Mouse (Mus musculus): Measurements from ENCODE around the gene Msrb1. TPM values are rescaled to one million over a fixed set of nuclear protein-coding genes. Genes with fewer than 3 reads are reported as not detected.
"Not testable (repeated sequence)": the region's sequence is repeated elsewhere in the genome, so short reads cannot be mapped to it uniquely, and the experiment has no call there.

Msrb1 gene
- polyA plus RNA-seq, 1 experiment from 2014 or later, result 17.8 TPM

DNA sequence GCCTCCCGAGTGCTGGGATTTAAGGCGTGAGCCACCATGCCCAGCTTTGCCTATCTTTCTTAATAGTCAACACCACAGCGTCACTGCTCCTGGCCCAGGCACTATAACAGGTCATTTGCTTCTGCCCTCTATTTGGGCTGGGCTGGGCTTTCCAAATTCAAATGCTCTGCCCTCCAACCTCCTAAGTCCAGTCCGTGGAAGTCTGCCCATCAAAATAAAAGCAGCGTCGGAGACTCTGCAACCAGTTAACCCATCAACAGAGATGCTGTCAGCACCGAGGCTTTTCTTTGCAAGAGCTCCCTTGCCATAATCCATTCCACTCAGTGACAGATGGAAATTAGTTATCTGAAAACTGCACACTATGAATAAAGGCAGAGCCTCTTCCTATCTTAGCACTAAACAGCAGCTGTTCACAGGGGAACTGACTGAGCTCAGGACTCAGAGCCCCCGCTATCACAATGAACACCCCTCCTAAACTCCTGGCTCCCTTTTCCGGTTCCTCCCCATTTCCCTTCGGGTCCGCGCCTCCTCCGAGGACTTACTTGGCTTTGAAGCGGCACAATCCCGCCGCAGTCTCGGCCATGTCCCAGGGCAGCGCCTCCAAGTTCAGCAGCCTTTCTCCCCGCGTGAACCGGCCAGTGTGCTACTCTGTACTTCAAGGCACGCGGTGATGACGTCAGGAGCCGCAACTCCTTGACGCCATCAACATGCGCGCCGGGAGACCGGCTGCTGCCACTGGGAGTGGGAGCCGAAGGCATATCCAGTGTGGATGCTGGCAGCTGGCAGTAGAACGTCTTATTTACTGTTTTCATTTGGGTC is 29.3 kb upstream of the Msrb1 start, which contains the start of gene Tbl3:
Tbl3 (minus strand) TSS at position 679 of the 819 bp plus-strand sequence.
- 3% methylated on average over 32 of the region's 32 CpGs for WGBS
- Histone ChIP-seq H3K27ac (peak within 1 kb of the TSS; percentile 87), H3K4me1 (peaks cover 13% of the 10 kb centered on the region), H3K9me3 (no peaks in the 10 kb centered on the region), H3K4me3 (peak within 1 kb of the TSS; percentile 72), H3K36me3 (peaks cover 29% of the 10 kb centered on the region), H3K27me3 (ENCODE audit: insufficient read depth, poor library complexity, severe bottlenecking) (no peaks in the 10 kb centered on the region)
- peak; percentile 95 for DNase-seq (ENCODE audit: low spot score)

DNA sequence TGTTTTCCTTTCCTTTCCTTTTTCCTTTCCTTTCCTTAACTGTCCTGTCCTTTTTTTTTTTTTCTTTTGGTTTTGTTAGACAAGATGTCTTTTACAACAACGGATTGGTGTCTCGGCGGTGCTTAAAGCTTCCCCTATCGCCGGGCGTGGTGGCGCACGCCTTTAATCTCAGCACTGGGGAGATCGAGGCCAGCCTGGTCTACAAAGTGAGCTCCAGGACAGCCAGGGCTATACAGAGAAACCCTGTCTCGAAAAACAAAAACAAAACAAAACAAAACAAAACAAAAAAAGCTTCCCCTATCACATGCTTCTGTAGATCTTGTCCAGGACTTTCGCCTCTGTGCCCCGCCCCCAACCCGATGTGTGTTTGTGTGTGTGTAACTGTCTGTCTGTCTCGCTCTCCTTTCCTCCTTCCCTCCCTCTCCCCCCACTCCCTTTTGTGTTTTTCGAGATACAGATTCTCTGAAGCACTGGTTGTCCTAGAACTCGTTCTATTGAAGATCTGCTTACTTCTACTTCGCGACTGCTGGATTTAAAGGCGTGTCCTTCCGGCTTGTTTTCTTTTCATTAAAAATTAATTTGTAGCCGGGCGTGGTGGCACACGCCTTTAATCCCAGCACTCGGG is 28.5 kb upstream of the Msrb1 start:
- Histone ChIP-seq H3K36me3 (peaks cover 22% of the 10 kb centered on the region), H3K27me3 (ENCODE audit: insufficient read depth, poor library complexity, severe bottlenecking) (no peaks in the 10 kb centered on the region), H3K4me1 (peaks cover 13% of the 10 kb centered on the region), H3K4me3 (peak overlapping the region; percentile 72), H3K9me3 (no peaks in the 10 kb centered on the region), H3K27ac (peak overlapping the region; percentile 87)
- DNase-seq (ENCODE audit: low spot score), result no peak
- WGBS, result 8% methylated on average over 24 of the region's 24 CpGs

DNA sequence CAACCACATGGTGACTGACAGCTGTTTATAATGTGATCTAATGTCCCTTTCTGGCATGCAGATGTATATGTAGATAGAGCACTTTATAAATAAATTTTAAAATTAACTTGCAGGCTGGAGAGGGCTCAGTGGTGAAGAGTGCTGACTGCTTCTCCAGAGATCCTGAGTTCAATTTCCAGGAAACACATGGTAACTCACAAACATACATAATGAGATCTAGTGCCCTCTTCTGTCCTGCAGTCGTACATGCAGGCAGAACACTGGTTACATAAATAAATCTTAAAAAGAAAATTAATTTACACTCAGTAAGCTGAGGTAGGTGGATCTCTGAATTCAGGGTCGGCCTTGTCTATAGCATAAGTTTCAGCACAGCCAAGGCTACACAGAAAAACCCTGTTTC is 27.8 kb upstream of the Msrb1 start:
- H3K4me3 ChIP-seq, result no peak overlapping the region
- WGBS, result 35% methylated on average over 2 of the region's 2 CpGs
- H3K9me3 ChIP-seq, result no peaks in the 10 kb centered on the region
- H3K27ac ChIP-seq, result no peak overlapping the region
- no peaks in the 10 kb centered on the region for H3K27me3 ChIP-seq (ENCODE audit: insufficient read depth, poor library complexity, severe bottlenecking)
- DNase-seq (ENCODE audit: low spot score), result no peak
- H3K36me3 ChIP-seq, result peaks cover 19% of the 10 kb centered on the region
- peaks cover 13% of the 10 kb centered on the region for H3K4me1 ChIP-seq

DNA sequence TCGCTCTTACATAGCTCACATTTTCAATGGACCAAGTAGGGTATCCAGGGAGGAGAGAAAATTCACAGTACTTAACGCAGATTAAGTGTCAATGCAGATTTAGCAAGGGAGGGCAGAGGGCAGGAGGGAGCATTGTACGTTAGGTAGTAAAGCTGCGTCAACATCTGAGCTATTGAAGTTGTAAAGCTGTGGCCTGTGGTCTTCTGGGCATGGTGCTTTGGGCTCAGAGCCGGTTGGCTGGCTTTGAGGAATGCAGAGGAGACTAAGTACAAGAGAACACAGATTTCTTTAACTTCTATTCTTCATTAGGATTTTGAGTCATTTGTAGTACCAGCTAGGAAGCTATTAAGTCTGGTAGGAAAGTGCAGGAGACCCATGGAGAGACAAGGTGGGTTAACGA is 20.9 kb upstream of the Msrb1 start:
- Histone ChIP-seq H3K27ac (no peak overlapping the region), H3K9me3 (no peaks in the 10 kb centered on the region), H3K4me1 (0 out of 2 replicates have a peak, but pooled peaks cover 6% of the 10 kb centered on the region), H3K27me3 (ENCODE audit: insufficient read depth, poor library complexity, severe bottlenecking) (no peaks in the 10 kb centered on the region), H3K36me3 (peaks cover 29% of the 10 kb centered on the region), H3K4me3 (no peak overlapping the region)
- 81% methylated on average over 6 of the region's 6 CpGs for WGBS
- DNase-seq (ENCODE audit: low spot score), result no peak

DNA sequence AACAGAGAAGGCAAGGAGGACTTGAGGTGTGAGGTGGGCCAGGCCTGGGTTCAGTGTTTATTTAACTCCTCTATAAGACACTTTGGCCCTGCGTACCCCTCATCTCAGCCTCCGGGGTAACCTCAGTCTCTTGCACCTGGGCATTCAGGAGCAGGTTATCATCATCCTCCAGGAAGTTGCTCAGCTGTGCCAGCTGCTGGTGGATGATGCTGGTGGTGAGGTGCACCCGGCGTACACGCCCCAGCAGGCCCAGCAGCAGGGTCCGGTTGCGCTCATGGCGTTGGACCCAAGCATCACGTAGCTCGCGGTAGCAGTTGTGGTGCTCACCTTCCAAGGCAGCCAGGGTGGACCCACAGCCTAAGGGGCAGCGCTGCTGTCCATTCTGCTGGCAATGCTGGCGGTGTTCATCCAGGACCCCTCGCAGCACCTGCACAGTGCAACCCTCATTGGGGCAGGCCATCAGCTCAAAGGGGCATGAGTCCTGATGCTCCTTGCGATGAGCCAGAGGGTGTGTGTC is 20.2 kb upstream of the Msrb1 start:
- no peak for DNase-seq (ENCODE audit: low spot score)
- H3K4me1 ChIP-seq, result peaks cover 8% of the 10 kb centered on the region
- no peak overlapping the region for H3K4me3 ChIP-seq
- H3K27ac ChIP-seq, result no peak overlapping the region
- WGBS, result 95% methylated on average over 15 of the region's 15 CpGs
- no peaks in the 10 kb centered on the region for H3K9me3 ChIP-seq
- peaks cover 34% of the 10 kb centered on the region for H3K36me3 ChIP-seq
- no peaks in the 10 kb centered on the region for H3K27me3 ChIP-seq (ENCODE audit: insufficient read depth, poor library complexity, severe bottlenecking)

DNA sequence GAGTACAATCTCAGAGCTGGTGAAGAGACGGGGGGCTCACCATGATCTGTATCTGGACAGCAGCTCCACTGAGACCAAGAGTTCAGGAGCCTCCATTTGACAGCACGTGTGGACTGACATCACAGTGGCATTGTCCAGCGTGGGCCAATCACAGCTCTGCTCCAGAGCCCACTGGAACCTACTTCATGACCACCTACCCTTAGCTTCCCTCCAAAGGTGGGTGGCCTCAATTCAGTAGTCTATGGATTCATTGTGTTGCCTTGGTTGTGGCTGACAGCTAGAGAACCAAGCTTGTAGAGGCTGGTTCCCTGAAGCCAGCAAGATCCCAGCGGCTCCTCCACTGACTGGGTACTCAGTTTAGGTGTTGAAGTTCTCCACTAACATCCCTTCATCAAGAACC is 18.5 kb upstream of the Msrb1 start, which contains the start of the genes Rnf151 and Rps2:
Rnf151 (minus strand) TSS at position 121 of the 400 bp plus-strand sequence.
Rps2 (plus strand) TSS at position 174 of the 400 bp plus-strand sequence.
- Histone ChIP-seq H3K9me3 (no peaks in the 10 kb centered on the region), H3K36me3 (peaks cover 47% of the 10 kb centered on the region), H3K27ac (no peak within 1 kb of the TSS), H3K27me3 (ENCODE audit: insufficient read depth, poor library complexity, severe bottlenecking) (no peaks in the 10 kb centered on the region), H3K4me3 (peak within 1 kb of the TSS; percentile 78), H3K4me1 (peaks cover 23% of the 10 kb centered on the region)
- 80% methylated on average over 4 of the region's 4 CpGs for WGBS
- no peak for DNase-seq (ENCODE audit: low spot score)

DNA sequence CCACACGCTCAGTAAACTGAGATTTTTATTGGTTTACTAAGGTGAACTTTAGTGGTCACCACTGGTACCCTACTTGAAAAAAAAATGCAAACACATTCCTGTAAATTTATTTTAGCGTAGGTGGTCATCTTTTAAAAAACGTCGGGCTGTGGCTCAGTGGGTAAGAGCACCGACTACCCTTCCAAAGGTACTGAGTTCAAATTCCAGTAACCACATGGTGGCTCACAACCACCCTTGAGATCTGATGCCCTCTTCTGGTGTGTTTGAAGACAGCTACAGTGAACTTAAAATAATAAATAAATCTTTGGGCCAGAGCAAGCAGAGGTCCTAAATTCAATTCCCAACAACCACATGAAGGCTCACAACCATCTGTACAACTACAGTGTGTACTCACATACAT is 17.5 kb upstream of the Msrb1 start:
- Histone ChIP-seq H3K4me1 (peaks cover 27% of the 10 kb centered on the region), H3K4me3 (peak overlapping the region; percentile 78), H3K27ac (peak overlapping the region; percentile 95), H3K36me3 (peaks cover 47% of the 10 kb centered on the region)
- DNase-seq (ENCODE audit: low spot score); H3K9me3 ChIP-seq; H3K27me3 ChIP-seq (ENCODE audit: insufficient read depth, poor library complexity, severe bottlenecking): not testable (repeated sequence)
- 56% methylated on average over 5 of the region's 5 CpGs for WGBS

DNA sequence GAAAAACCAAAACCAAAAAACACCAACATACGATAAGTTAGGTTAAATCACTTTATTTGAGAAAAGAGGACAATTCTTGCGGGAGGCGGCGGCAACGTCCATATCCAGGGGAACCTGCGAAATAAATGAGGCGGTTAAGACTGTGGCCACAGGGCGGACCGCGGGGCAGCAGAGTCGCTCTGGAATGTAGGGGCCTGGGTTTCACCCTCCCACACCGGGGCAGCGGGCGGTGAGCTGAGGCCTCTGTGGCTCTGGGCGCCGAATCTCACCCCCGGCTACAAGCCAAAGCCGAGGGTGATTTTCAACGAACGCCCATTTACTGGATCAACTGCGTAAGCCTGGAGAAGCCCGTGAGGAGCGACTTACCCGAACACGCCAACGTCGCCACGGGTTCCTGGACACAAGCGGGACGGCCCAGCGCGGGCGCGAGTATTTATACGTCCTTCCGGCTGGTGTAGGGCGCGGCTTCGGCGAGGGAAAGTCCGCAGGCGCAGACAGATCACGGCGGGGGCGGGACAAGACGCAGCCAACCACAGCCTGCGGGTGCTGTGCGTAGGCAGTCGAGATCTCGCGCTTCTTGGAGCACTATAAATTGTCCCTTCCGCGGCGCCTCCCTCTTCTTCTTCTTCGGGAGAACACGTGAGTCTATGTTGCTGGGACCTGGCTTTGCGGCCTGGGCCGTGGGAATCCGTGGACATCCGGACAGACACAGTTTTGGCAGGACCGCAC is 16.8 kb upstream of the Msrb1 start:
- under 1% methylated on average over 60 of the region's 61 CpGs for WGBS
- Histone ChIP-seq H3K4me1 (peaks cover 27% of the 10 kb centered on the region), H3K27me3 (ENCODE audit: insufficient read depth, poor library complexity, severe bottlenecking) (no peaks in the 10 kb centered on the region), H3K36me3 (peaks cover 47% of the 10 kb centered on the region), H3K27ac (peak overlapping the region; percentile 95), H3K4me3 (peak overlapping the region; percentile 78), H3K9me3 (no peaks in the 10 kb centered on the region)
- DNase-seq (ENCODE audit: low spot score), result peak; percentile 99

DNA sequence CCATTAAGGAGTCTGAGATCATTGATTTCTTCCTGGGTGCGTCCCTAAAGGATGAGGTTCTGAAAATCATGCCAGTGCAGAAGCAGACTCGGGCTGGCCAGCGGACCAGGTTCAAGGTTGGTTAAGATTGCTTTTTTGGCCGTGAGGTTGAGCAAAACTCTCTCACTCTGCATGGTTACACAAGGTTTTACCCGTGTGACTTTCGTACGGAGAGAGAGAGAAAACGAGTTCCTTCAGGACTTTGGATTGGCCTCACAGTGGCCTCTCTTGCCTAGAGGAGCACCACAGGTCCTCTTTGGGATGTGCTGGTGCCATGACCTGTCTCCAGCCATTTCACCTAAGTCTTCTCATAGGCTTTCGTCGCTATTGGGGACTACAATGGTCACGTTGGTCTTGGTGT is 15.8 kb upstream of the Msrb1 start:
- not testable (repeated sequence) for DNase-seq (ENCODE audit: low spot score); H3K9me3 ChIP-seq; H3K27me3 ChIP-seq (ENCODE audit: insufficient read depth, poor library complexity, severe bottlenecking)
- Histone ChIP-seq H3K4me3 (peak overlapping the region; percentile 78), H3K4me1 (peaks cover 27% of the 10 kb centered on the region), H3K27ac (peak overlapping the region; percentile 95), H3K36me3 (peaks cover 45% of the 10 kb centered on the region)
- WGBS, result under 1% methylated on average over 11 of the region's 11 CpGs

DNA sequence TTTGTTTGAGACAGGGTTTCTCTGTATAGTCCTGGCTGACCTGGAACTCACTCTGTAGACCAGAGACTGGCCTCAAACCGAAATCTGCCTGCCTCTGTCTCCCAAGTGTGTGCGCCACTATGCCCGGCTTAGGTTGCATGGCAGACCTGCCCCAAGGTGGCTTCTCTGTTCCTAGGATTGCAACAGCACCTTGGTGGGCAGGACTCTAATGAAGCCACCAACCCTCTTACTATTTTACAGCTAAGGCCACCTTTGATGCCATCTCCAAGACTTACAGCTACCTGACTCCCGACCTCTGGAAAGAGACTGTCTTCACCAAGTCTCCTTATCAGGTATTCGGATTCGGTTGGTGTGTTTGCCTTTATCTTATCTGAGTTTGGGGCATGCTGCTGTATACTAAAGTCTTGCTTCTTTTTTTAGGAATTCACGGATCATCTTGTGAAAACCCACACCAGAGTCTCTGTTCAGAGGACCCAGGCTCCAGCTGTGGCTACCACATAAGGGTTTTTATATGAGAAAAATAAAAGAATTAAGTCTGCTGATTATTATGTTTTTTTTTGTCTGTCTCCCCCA is 15.0 kb upstream of the Msrb1 start:
- Histone ChIP-seq H3K4me3 (peak overlapping the region; percentile 78), H3K36me3 (peaks cover 37% of the 10 kb centered on the region), H3K4me1 (peaks cover 24% of the 10 kb centered on the region), H3K27ac (peak overlapping the region; percentile 25; the same call in 1 of the 2 replicates)
- H3K9me3 ChIP-seq; H3K27me3 ChIP-seq (ENCODE audit: insufficient read depth, poor library complexity, severe bottlenecking); DNase-seq (ENCODE audit: low spot score): not testable (repeated sequence)
- WGBS, result 33% methylated on average over 7 of the region's 7 CpGs

DNA sequence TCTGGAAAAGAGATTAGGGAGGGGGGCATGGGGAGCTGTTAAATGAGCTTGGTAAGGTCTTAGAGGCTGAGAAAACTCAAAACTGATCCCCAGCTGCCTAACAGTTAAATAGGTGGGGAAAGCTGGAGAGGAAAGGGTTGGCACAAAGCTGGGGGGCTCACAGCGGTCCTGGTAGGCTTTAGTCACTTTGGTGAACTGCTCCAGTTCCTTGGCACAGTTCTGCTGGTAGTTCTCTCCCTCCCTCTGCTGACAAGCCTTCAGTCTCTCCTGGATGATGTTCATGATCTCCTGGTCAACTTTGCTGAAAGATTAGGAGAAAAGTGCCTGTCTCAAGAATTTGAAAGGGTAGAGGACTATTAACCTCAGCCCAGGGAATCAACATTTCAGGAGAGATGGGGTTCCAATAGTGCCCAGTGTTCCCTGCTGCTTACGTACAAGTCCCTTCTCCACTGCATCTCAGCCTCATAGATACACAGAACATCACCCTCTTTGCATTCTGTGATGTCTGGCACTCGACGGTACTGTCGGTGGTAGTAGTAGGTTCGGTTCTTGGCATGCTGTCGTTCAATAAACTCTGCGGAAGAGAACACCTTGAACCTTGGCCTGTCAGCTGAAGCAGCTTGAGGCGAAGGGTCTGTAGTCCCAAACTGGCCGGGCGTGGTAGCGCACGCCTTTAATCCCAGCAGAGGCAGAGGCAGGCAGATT is 14.1 kb upstream of the Msrb1 start:
- DNase-seq (ENCODE audit: low spot score), result no peak
- Histone ChIP-seq H3K4me3 (peak overlapping the region; percentile 78), H3K36me3 (peaks cover 30% of the 10 kb centered on the region), H3K27ac (no peak overlapping the region), H3K9me3 (no peaks in the 10 kb centered on the region), H3K4me1 (peaks cover 24% of the 10 kb centered on the region), H3K27me3 (ENCODE audit: insufficient read depth, poor library complexity, severe bottlenecking) (no peaks in the 10 kb centered on the region)
- 33% methylated on average over 13 of the region's 13 CpGs for WGBS

All from heart, embryonic 10.5 days (tissue).